Mouse (Mus musculus): ENCODE results near the gene Rps24. TPM values are rescaled to one million over a fixed set of nuclear protein-coding genes. Genes with fewer than 3 reads are reported as not detected.

The Rps24 gene
- polyA plus RNA-seq, 1 experiment from 2014 or later = 374 TPM

DNA sequence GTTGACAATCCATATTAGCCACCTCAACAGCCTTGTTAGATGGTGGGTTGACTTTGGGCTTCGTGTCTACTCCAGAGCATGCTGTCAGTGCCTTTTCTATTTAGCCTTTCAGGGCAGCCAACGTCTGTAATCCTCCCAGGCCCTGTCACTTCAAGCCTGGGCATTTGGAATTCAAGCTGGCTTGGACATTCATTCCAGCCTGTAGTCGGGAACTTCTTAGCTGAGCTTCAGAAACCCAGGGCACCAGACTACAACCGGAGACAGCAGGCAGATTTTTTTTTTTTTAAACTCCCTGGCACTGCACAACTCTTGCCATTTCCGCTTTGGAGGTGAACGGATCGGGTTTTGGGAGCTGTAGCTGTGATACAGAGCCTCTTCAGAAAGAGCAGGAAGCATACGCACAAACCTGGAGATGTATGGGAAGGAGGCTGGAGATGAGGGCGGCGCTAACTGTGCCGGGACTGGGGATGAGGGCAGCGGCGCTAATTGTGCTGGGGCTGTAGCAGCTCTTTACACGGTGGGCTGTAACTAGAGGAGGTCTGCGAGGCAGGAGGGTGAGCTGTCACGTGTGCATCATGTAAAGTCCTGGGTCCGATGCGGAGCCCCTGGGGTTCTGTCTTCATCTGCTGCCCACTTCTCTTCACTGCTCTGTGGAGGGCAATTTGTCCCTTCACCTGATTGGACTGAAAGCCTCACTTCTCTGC, 21.3 kb downstream of the Rps24 start:
- Histone ChIP-seq H3K4me2 (ENCODE audit: low read depth, low read length) (no peak overlapping the region), H3K36me3 (ENCODE audit: control insufficient read depth, insufficient read depth) (no peaks in the 10 kb centered on the region), H3K4me1 (ENCODE audit: control insufficient read depth, low read depth, low read length) (no peaks in the 10 kb centered on the region), H3K9ac (ENCODE audit: low read depth, low read length) (no peak overlapping the region), H3K27ac (ENCODE audit: low read length) (no peak overlapping the region), H3K9me3 (replicated peaks; ENCODE audit: control insufficient read depth, low read length) (no peaks in the 10 kb centered on the region), H3K4me3 (ENCODE audit: low read depth, low read length) (no peak overlapping the region), H3K27me3 (ENCODE audit: control insufficient read depth, insufficient read depth, low read depth, low read length) (peaks cover 2% of the 10 kb centered on the region)
- 20% methylated on average over 18 of the region's 18 CpGs for WGBS (ENCODE audit: insufficient replicate concordance)
- ATAC-seq (ENCODE audit: low read depth) = no peak

DNA sequence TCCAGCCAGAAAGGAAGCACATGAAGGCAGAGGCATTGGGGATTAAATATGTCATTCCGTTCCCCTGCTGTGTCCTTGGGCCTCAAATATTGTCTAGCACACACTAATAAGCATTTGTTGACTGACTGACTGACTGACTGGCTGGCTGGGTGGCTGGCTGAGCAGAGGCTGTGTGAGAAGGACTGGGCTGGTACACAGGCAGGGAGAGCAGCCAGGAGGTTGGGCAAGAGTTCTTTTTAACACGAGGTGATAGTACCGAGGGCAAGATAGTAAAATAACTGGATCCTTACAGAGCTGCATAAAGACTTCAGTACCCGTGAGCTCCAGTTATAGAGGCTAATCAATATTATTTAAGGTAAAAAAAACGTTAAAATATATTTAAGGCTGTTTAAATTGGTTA, 22.6 kb downstream of the Rps24 start:
- no peaks in the 10 kb centered on the region for H3K9me3 ChIP-seq (replicated peaks; ENCODE audit: control insufficient read depth, low read length)
- no peak overlapping the region for H3K27ac ChIP-seq (ENCODE audit: low read length)
- no peaks in the 10 kb centered on the region for H3K36me3 ChIP-seq (ENCODE audit: control insufficient read depth, insufficient read depth)
- no peaks in the 10 kb centered on the region for H3K4me1 ChIP-seq (ENCODE audit: control insufficient read depth, low read depth, low read length)
- no peak for ATAC-seq (ENCODE audit: low read depth)
- H3K4me3 ChIP-seq (ENCODE audit: low read depth, low read length) = no peak overlapping the region
- H3K27me3 ChIP-seq (ENCODE audit: control insufficient read depth, insufficient read depth, low read depth, low read length) = peaks cover 2% of the 10 kb centered on the region
- WGBS (ENCODE audit: insufficient replicate concordance) = 49% methylated on average over 5 of the region's 5 CpGs
- H3K4me2 ChIP-seq (ENCODE audit: low read depth, low read length) = no peak overlapping the region
- H3K9ac ChIP-seq (ENCODE audit: low read depth, low read length) = no peak overlapping the region

DNA sequence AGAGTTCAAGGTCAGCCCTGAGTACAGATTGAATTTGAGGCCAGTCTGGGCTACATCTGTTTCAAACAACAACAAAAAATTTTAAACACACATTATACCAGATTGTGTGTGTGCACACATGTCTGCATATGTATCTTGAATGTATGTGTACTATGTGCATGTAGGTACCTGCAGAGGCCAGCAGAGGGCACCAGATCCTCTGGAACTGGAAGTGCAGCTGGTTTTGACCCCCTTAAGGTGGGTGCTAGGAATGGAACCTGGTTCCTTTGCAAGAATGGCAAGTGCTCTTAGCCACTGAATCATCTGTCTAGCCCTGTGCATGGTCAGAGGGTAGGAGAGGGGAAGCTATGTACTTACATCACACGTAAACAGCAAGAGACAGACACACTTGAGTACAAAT, 23.3 kb downstream of the Rps24 start:
- Histone ChIP-seq H3K27me3 (ENCODE audit: control insufficient read depth, insufficient read depth, low read depth, low read length) (peaks cover 2% of the 10 kb centered on the region), H3K4me2 (ENCODE audit: low read depth, low read length) (no peak overlapping the region), H3K27ac (ENCODE audit: low read length) (no peak overlapping the region), H3K4me3 (ENCODE audit: low read depth, low read length) (no peak overlapping the region), H3K9me3 (replicated peaks; ENCODE audit: control insufficient read depth, low read length) (no peaks in the 10 kb centered on the region), H3K4me1 (ENCODE audit: control insufficient read depth, low read depth, low read length) (no peaks in the 10 kb centered on the region), H3K9ac (ENCODE audit: low read depth, low read length) (no peak overlapping the region), H3K36me3 (ENCODE audit: control insufficient read depth, insufficient read depth) (no peaks in the 10 kb centered on the region)
- no peak for ATAC-seq (ENCODE audit: low read depth)
- 74% methylated on average over 1 of the region's 1 CpGs for WGBS (ENCODE audit: insufficient replicate concordance)

DNA sequence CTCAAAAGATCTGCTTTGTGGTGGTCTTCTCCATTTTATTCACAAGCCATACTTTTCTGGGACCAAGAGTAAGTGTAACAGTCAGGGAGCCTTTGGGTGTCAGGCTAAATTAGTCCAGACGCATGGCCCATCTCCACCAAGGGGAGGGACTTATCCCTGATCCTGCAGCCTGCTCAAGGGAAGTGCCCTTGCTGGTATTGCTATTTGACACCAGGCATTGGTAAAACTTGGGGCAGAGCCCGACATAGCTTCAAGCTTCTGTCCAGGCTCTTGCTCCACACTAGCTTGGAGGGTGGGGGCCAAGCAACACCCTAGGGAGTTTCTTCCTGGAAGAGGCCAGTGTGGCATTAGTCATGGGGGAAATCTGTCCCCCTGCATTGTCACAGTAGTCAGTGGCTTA, 23.8 kb downstream of the Rps24 start:
- Histone ChIP-seq H3K4me3 (ENCODE audit: low read depth, low read length) (no peak overlapping the region), H3K9me3 (replicated peaks; ENCODE audit: control insufficient read depth, low read length) (no peaks in the 10 kb centered on the region), H3K27ac (ENCODE audit: low read length) (no peak overlapping the region), H3K4me2 (ENCODE audit: low read depth, low read length) (no peak overlapping the region), H3K36me3 (ENCODE audit: control insufficient read depth, insufficient read depth) (no peaks in the 10 kb centered on the region), H3K9ac (ENCODE audit: low read depth, low read length) (no peak overlapping the region), H3K27me3 (ENCODE audit: control insufficient read depth, insufficient read depth, low read depth, low read length) (peaks cover 2% of the 10 kb centered on the region), H3K4me1 (ENCODE audit: control insufficient read depth, low read depth, low read length) (no peaks in the 10 kb centered on the region)
- ATAC-seq (ENCODE audit: low read depth) = no peak
- 74% methylated on average over 2 of the region's 2 CpGs for WGBS (ENCODE audit: insufficient replicate concordance)

DNA sequence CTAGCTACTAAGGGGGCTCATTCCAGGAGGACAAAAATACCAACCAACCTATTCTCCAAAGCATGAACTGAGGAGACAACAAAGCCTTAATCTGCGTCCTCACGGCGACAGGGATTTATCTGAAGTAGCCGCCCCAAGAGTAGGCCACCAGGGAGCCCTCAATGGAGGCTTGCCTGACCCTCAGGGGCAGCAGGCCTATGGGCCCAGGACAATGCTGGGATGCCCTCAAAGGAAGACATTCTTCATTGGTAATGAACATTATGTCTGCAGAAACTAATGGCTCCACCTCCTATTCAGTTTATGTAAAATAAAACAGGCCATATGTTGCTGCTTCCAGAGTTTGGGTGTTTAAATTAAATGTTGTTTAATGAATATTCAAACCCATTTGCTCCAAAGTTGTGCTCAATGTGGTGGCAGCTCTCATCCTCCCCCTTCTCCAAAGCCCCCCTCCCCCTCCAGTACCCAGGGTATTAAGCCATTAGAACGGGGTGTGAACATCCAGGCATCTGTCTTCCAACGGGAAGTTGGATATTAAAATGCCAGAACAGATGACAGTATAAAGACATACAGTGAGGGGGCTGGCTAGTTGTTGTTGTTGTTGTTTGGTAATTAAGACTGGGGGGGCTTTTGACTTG, 25.7 kb downstream of the Rps24 start:
- H3K4me2 ChIP-seq (ENCODE audit: low read depth, low read length) = no peak overlapping the region
- H3K27me3 ChIP-seq (ENCODE audit: control insufficient read depth, insufficient read depth, low read depth, low read length) = no peaks in the 10 kb centered on the region; the same call in 1 of the 2 replicates
- H3K36me3 ChIP-seq (ENCODE audit: control insufficient read depth, insufficient read depth) = no peaks in the 10 kb centered on the region
- no peak for ATAC-seq (ENCODE audit: low read depth)
- WGBS (ENCODE audit: insufficient replicate concordance) = 72% methylated on average over 6 of the region's 6 CpGs
- no peaks in the 10 kb centered on the region for H3K4me1 ChIP-seq (ENCODE audit: control insufficient read depth, low read depth, low read length)
- H3K9ac ChIP-seq (ENCODE audit: low read depth, low read length) = no peak overlapping the region
- H3K27ac ChIP-seq (ENCODE audit: low read length) = no peak overlapping the region
- H3K4me3 ChIP-seq (ENCODE audit: low read depth, low read length) = no peak overlapping the region
- no peaks in the 10 kb centered on the region for H3K9me3 ChIP-seq (replicated peaks; ENCODE audit: control insufficient read depth, low read length)

DNA sequence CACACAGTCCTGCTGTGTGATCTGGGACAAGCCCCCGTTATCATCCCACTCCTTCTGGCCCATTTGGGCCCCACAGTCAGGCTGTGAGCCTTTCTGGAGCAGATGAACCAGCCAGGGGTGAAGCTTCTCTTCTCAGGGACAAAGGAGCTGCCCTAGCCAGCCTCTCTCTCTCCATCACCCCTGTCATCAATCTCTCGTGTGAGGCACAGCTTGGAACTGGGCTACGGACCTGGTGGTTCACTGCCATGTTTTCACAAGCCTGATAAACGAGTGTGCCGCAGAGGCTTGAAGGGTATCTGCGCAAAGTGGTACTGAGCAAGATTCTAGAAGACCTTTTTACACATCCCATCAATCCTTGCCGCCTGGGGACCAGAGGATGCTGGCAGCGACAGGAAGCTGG, 34.7 kb downstream of the Rps24 start:
- H3K9me3 ChIP-seq (replicated peaks; ENCODE audit: control insufficient read depth, low read length) = no peaks in the 10 kb centered on the region
- no peak overlapping the region for H3K27ac ChIP-seq (ENCODE audit: low read length)
- no peaks in the 10 kb centered on the region for H3K36me3 ChIP-seq (ENCODE audit: control insufficient read depth, insufficient read depth)
- H3K4me2 ChIP-seq (ENCODE audit: low read depth, low read length) = no peak overlapping the region
- no peak for ATAC-seq (ENCODE audit: low read depth)
- no peaks in the 10 kb centered on the region for H3K4me1 ChIP-seq (ENCODE audit: control insufficient read depth, low read depth, low read length)
- no peaks in the 10 kb centered on the region for H3K27me3 ChIP-seq (ENCODE audit: control insufficient read depth, insufficient read depth, low read depth, low read length)
- no peak overlapping the region for H3K4me3 ChIP-seq (ENCODE audit: low read depth, low read length)
- no peak overlapping the region for H3K9ac ChIP-seq (ENCODE audit: low read depth, low read length)
- 60% methylated on average over 8 of the region's 8 CpGs for WGBS (ENCODE audit: insufficient replicate concordance)

DNA sequence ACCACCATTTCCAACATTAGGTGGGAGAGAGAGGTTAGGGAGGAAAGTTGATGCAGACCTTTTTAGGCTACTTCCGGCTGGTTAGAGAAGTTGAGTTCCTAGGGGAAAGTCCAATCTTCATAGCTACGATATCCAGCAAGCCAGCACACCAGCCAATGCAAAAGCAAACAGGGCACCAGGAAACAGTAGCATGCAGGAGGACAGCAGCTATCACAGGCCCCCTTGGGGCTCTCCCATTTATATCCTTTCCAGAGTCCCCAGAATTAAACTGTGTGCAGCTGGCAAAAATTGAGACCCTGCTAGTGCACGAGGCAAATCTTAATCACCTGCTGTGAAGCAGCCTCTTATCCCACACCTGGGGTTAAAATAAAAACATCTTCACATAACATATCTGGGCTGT, 38.2 kb downstream of the Rps24 start:
- Histone ChIP-seq H3K4me1 (ENCODE audit: control insufficient read depth, low read depth, low read length) (no peaks in the 10 kb centered on the region), H3K9me3 (replicated peaks; ENCODE audit: control insufficient read depth, low read length) (no peaks in the 10 kb centered on the region), H3K27me3 (ENCODE audit: control insufficient read depth, insufficient read depth, low read depth, low read length) (no peaks in the 10 kb centered on the region), H3K27ac (ENCODE audit: low read length) (no peak overlapping the region), H3K4me2 (ENCODE audit: low read depth, low read length) (no peak overlapping the region), H3K4me3 (ENCODE audit: low read depth, low read length) (no peak overlapping the region), H3K36me3 (ENCODE audit: control insufficient read depth, insufficient read depth) (no peaks in the 10 kb centered on the region), H3K9ac (ENCODE audit: low read depth, low read length) (no peak overlapping the region)
- no peak for ATAC-seq (ENCODE audit: low read depth)
- WGBS (ENCODE audit: insufficient replicate concordance) = 46% methylated on average over 3 of the region's 3 CpGs

DNA sequence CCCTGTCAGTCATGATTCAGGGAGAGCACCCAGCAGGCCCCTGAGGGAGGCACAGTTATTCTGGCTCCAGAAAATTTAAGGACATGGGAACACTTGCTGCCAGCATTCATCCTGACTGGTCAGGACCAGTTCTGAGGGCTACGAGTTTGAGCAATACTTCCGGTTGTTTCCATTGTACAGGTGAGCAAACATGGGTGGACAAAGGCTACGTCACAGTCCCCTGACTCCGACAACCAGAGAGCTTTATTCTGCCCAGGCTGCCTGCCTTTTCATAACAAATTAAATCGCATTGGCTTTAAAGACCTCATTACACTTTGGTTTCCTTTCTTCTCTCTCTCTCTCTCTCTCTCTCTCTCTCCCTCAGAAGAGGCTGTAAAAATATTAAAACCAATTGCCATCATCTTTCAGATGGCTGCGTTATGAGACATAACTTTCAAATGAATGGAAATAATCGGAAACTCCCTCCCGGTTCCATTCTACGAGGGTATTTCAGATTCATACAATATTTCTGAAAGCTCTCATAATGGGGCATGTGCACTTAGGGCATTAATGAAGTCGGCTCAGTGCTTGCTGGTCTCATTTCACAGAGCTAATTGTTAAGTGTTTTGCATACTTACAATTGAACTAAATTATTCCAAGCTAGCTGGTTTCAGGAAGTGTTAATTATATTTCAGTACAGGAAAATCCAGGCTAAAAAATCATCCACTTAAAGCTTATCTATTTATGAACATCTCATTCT, 38.9 kb downstream of the Rps24 start:
- Histone ChIP-seq H3K9me3 (replicated peaks; ENCODE audit: control insufficient read depth, low read length) (no peaks in the 10 kb centered on the region), H3K4me3 (ENCODE audit: low read depth, low read length) (no peak overlapping the region), H3K9ac (ENCODE audit: low read depth, low read length) (no peak overlapping the region), H3K4me2 (ENCODE audit: low read depth, low read length) (no peak overlapping the region), H3K27ac (ENCODE audit: low read length) (no peak overlapping the region), H3K27me3 (ENCODE audit: control insufficient read depth, insufficient read depth, low read depth, low read length) (no peaks in the 10 kb centered on the region), H3K36me3 (ENCODE audit: control insufficient read depth, insufficient read depth) (no peaks in the 10 kb centered on the region), H3K4me1 (ENCODE audit: control insufficient read depth, low read depth, low read length) (no peaks in the 10 kb centered on the region)
- WGBS (ENCODE audit: insufficient replicate concordance) = 61% methylated on average over 10 of the region's 10 CpGs
- ATAC-seq (ENCODE audit: low read depth) = peak; percentile 55; the same call in 1 of the 2 replicates

DNA sequence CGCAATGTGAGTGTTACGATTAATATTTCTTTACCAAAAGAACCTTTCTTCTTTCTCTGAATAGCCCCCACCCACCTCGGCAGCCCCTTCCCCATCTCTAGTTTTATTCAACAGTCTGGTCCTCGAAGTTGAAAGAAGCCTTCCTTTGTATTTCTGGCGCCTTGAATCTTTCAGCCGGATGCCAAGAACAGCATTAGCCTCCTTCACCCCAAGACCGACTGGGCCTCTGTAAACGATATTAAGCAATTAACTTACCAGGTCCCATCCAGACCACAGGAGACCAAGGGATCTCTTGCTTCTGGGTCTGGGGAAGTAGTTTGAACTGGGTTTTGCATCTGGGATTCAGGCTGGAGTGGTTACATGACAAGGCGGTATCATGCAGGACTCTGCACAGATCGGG, 39.5 kb downstream of the Rps24 start:
- Histone ChIP-seq H3K4me2 (ENCODE audit: low read depth, low read length) (no peak overlapping the region), H3K27me3 (ENCODE audit: control insufficient read depth, insufficient read depth, low read depth, low read length) (no peaks in the 10 kb centered on the region), H3K4me1 (ENCODE audit: control insufficient read depth, low read depth, low read length) (no peaks in the 10 kb centered on the region), H3K9me3 (replicated peaks; ENCODE audit: control insufficient read depth, low read length) (no peaks in the 10 kb centered on the region), H3K9ac (ENCODE audit: low read depth, low read length) (no peak overlapping the region), H3K4me3 (ENCODE audit: low read depth, low read length) (no peak overlapping the region), H3K27ac (ENCODE audit: low read length) (no peak overlapping the region), H3K36me3 (ENCODE audit: control insufficient read depth, insufficient read depth) (no peaks in the 10 kb centered on the region)
- no peak for ATAC-seq (ENCODE audit: low read depth)
- 69% methylated on average over 10 of the region's 10 CpGs for whole genome bisulfite sequencing (ENCODE audit: insufficient replicate concordance)
